Mouse (Mus musculus): ENCODE data around the gene Camta1. TPM values are rescaled to one million over a fixed set of nuclear protein-coding genes. Genes with fewer than 3 reads are reported as not detected.
A peak's percentile ranks its signal among the peaks of the same experiment; 100 is the strongest.

Gene Camta1
- polyA plus RNA-seq, 1 experiment from 2014 or later, result 140 TPM

GRCm38 (mm10) chr4:151767361-151767760, 94.3 kb downstream of the Camta1 start:
- no peak overlapping the region for H3K4me3 ChIP-seq (ENCODE audit: low read depth, low read length)
- ATAC-seq (replicated peaks; ENCODE audit: low FRiP score) (no peak), DNase-seq (ENCODE audit: low spot score) (no peak)
- no peaks in the 10 kb centered on the region for H3K4me1 ChIP-seq (replicated peaks; ENCODE audit: control insufficient read depth, insufficient read depth, low read length)
- H3K27me3 ChIP-seq (ENCODE audit: control insufficient read depth, insufficient read depth, low read length), result no peaks in the 10 kb centered on the region
- no peak overlapping the region for H3K4me2 ChIP-seq (ENCODE audit: low read depth, low read length, severe bottlenecking)
- H3K27ac ChIP-seq (ENCODE audit: low read depth, low read length), result no peak overlapping the region
- 95% methylated on average over 8 of the region's 8 CpGs for WGBS
- H3K36me3 ChIP-seq (ENCODE audit: control insufficient read depth, insufficient read depth, low read length), result no peaks in the 10 kb centered on the region; the same call in 1 of the 2 replicates
- H3K9me3 ChIP-seq (ENCODE audit: control insufficient read depth, low read length), result no peaks in the 10 kb centered on the region
- H3K9ac ChIP-seq (ENCODE audit: low read length), result no peak overlapping the region

GRCm38 (mm10) chr4:151765376-151765775, 96.3 kb downstream of the Camta1 start:
- DNase-seq (ENCODE audit: low spot score) (no peak), ATAC-seq (replicated peaks; ENCODE audit: low FRiP score) (no peak)
- Histone ChIP-seq H3K27ac (ENCODE audit: low read depth, low read length) (no peak overlapping the region), H3K4me2 (ENCODE audit: low read depth, low read length, severe bottlenecking) (no peak overlapping the region), H3K4me1 (replicated peaks; ENCODE audit: control insufficient read depth, insufficient read depth, low read length) (no peaks in the 10 kb centered on the region), H3K27me3 (ENCODE audit: control insufficient read depth, insufficient read depth, low read length) (no peaks in the 10 kb centered on the region), H3K9me3 (ENCODE audit: control insufficient read depth, low read length) (no peaks in the 10 kb centered on the region), H3K36me3 (ENCODE audit: control insufficient read depth, insufficient read depth, low read length) (no peaks in the 10 kb centered on the region; the same call in 1 of the 2 replicates), H3K9ac (ENCODE audit: low read length) (no peak overlapping the region), H3K4me3 (ENCODE audit: low read depth, low read length) (no peak overlapping the region)
- 64% methylated on average over 4 of the region's 4 CpGs for WGBS

- H3K9me3 ChIP-seq (ENCODE audit: control insufficient read depth, low read length), result no peaks in the 10 kb centered on the region
- no peak overlapping the region for H3K4me2 ChIP-seq (ENCODE audit: low read depth, low read length, severe bottlenecking)
- no peak overlapping the region for H3K9ac ChIP-seq (ENCODE audit: low read length)
- H3K27me3 ChIP-seq (ENCODE audit: control insufficient read depth, insufficient read depth, low read length), result no peaks in the 10 kb centered on the region
- H3K4me1 ChIP-seq (replicated peaks; ENCODE audit: control insufficient read depth, insufficient read depth, low read length), result no peaks in the 10 kb centered on the region
- ATAC-seq (replicated peaks; ENCODE audit: low FRiP score), result no peak
- peak; percentile 79 for DNase-seq (ENCODE audit: low spot score)
- 44% methylated on average over 6 of the region's 6 CpGs for whole genome bisulfite sequencing
- no peaks in the 10 kb centered on the region; the same call in 1 of the 2 replicates for H3K36me3 ChIP-seq (ENCODE audit: control insufficient read depth, insufficient read depth, low read length)
- H3K27ac ChIP-seq (ENCODE audit: low read depth, low read length), result no peak overlapping the region
- no peak overlapping the region for H3K4me3 ChIP-seq (ENCODE audit: low read depth, low read length)
Measured at GRCm38 (mm10) chr4:151763928-151764327, 97.7 kb downstream of the Camta1 start.

- Histone ChIP-seq H3K4me3 (ENCODE audit: low read depth, low read length) (no peak overlapping the region), H3K4me2 (ENCODE audit: low read depth, low read length, severe bottlenecking) (no peak overlapping the region), H3K36me3 (ENCODE audit: control insufficient read depth, insufficient read depth, low read length) (no peaks in the 10 kb centered on the region), H3K9me3 (ENCODE audit: control insufficient read depth, low read length) (no peaks in the 10 kb centered on the region), H3K27ac (ENCODE audit: low read depth, low read length) (no peak overlapping the region), H3K27me3 (ENCODE audit: control insufficient read depth, insufficient read depth, low read length) (no peaks in the 10 kb centered on the region), H3K4me1 (replicated peaks; ENCODE audit: control insufficient read depth, insufficient read depth, low read length) (no peaks in the 10 kb centered on the region), H3K9ac (ENCODE audit: low read length) (no peak overlapping the region)
- WGBS, result 84% methylated on average over 2 of the region's 2 CpGs
- ATAC-seq (replicated peaks; ENCODE audit: low FRiP score) (no peak), DNase-seq (ENCODE audit: low spot score) (no peak)
Measured at GRCm38 (mm10) chr4:151759095-151759494, 102.6 kb downstream of the Camta1 start.

GRCm38 (mm10) chr4:151758337-151758736, 103.3 kb downstream of the Camta1 start:
- DNase-seq (ENCODE audit: low spot score) (peak; percentile 61), ATAC-seq (replicated peaks; ENCODE audit: low FRiP score) (no peak)
- Histone ChIP-seq H3K9me3 (ENCODE audit: control insufficient read depth, low read length) (no peaks in the 10 kb centered on the region), H3K27ac (ENCODE audit: low read depth, low read length) (no peak overlapping the region), H3K27me3 (ENCODE audit: control insufficient read depth, insufficient read depth, low read length) (no peaks in the 10 kb centered on the region), H3K4me2 (ENCODE audit: low read depth, low read length, severe bottlenecking) (no peak overlapping the region), H3K4me3 (ENCODE audit: low read depth, low read length) (no peak overlapping the region), H3K9ac (ENCODE audit: low read length) (no peak overlapping the region), H3K36me3 (ENCODE audit: control insufficient read depth, insufficient read depth, low read length) (no peaks in the 10 kb centered on the region), H3K4me1 (replicated peaks; ENCODE audit: control insufficient read depth, insufficient read depth, low read length) (no peaks in the 10 kb centered on the region)
- 89% methylated on average over 13 of the region's 13 CpGs for WGBS

GRCm38 (mm10) chr4:151757261-151757660, 104.4 kb downstream of the Camta1 start:
- no peaks in the 10 kb centered on the region for H3K4me1 ChIP-seq (replicated peaks; ENCODE audit: control insufficient read depth, insufficient read depth, low read length)
- no peak overlapping the region for H3K4me3 ChIP-seq (ENCODE audit: low read depth, low read length)
- H3K36me3 ChIP-seq (ENCODE audit: control insufficient read depth, insufficient read depth, low read length), result no peaks in the 10 kb centered on the region
- ATAC-seq (replicated peaks; ENCODE audit: low FRiP score), result no peak
- H3K9ac ChIP-seq (ENCODE audit: low read length), result no peak overlapping the region
- WGBS, result 94% methylated on average over 3 of the region's 3 CpGs
- H3K27me3 ChIP-seq (ENCODE audit: control insufficient read depth, insufficient read depth, low read length), result no peaks in the 10 kb centered on the region
- H3K4me2 ChIP-seq (ENCODE audit: low read depth, low read length, severe bottlenecking), result no peak overlapping the region
- H3K9me3 ChIP-seq (ENCODE audit: control insufficient read depth, low read length), result no peaks in the 10 kb centered on the region
- DNase-seq (ENCODE audit: low spot score), result no peak
- no peak overlapping the region for H3K27ac ChIP-seq (ENCODE audit: low read depth, low read length)

GRCm38 (mm10) chr4:151756400-151756799, 105.3 kb downstream of the Camta1 start:
- Histone ChIP-seq H3K27ac (ENCODE audit: low read depth, low read length) (no peak overlapping the region), H3K4me3 (ENCODE audit: low read depth, low read length) (no peak overlapping the region), H3K36me3 (ENCODE audit: control insufficient read depth, insufficient read depth, low read length) (no peaks in the 10 kb centered on the region), H3K9me3 (ENCODE audit: control insufficient read depth, low read length) (no peaks in the 10 kb centered on the region), H3K27me3 (ENCODE audit: control insufficient read depth, insufficient read depth, low read length) (no peaks in the 10 kb centered on the region), H3K4me2 (ENCODE audit: low read depth, low read length, severe bottlenecking) (no peak overlapping the region), H3K9ac (ENCODE audit: low read length) (no peak overlapping the region), H3K4me1 (replicated peaks; ENCODE audit: control insufficient read depth, insufficient read depth, low read length) (no peaks in the 10 kb centered on the region)
- ATAC-seq (replicated peaks; ENCODE audit: low FRiP score) (no peak), DNase-seq (ENCODE audit: low spot score) (no peak)
- WGBS, result 87% methylated on average over 10 of the region's 10 CpGs

GRCm38 (mm10) chr4:151753231-151753630, 108.4 kb downstream of the Camta1 start:
- no peaks in the 10 kb centered on the region for H3K27me3 ChIP-seq (ENCODE audit: control insufficient read depth, insufficient read depth, low read length)
- no peaks in the 10 kb centered on the region for H3K9me3 ChIP-seq (ENCODE audit: control insufficient read depth, low read length)
- H3K4me1 ChIP-seq (replicated peaks; ENCODE audit: control insufficient read depth, insufficient read depth, low read length), result no peaks in the 10 kb centered on the region
- no peak overlapping the region for H3K4me3 ChIP-seq (ENCODE audit: low read depth, low read length)
- no peaks in the 10 kb centered on the region for H3K36me3 ChIP-seq (ENCODE audit: control insufficient read depth, insufficient read depth, low read length)
- WGBS, result 90% methylated on average over 10 of the region's 10 CpGs
- no peak for DNase-seq (ENCODE audit: low spot score)
- ATAC-seq (replicated peaks; ENCODE audit: low FRiP score), result no peak
- H3K9ac ChIP-seq (ENCODE audit: low read length), result no peak overlapping the region
- H3K27ac ChIP-seq (ENCODE audit: low read depth, low read length), result no peak overlapping the region
- no peak overlapping the region for H3K4me2 ChIP-seq (ENCODE audit: low read depth, low read length, severe bottlenecking)

- H3K27ac ChIP-seq (ENCODE audit: low read depth, low read length), result no peak overlapping the region
- no peak overlapping the region for H3K4me3 ChIP-seq (ENCODE audit: low read depth, low read length)
- ATAC-seq (replicated peaks; ENCODE audit: low FRiP score) (no peak), DNase-seq (ENCODE audit: low spot score) (no peak)
- no peaks in the 10 kb centered on the region for H3K4me1 ChIP-seq (replicated peaks; ENCODE audit: control insufficient read depth, insufficient read depth, low read length)
- no peak overlapping the region for H3K9ac ChIP-seq (ENCODE audit: low read length)
- H3K9me3 ChIP-seq (ENCODE audit: control insufficient read depth, low read length), result no peaks in the 10 kb centered on the region
- WGBS, result 77% methylated on average over 7 of the region's 7 CpGs
- no peaks in the 10 kb centered on the region for H3K27me3 ChIP-seq (ENCODE audit: control insufficient read depth, insufficient read depth, low read length)
- no peak overlapping the region for H3K4me2 ChIP-seq (ENCODE audit: low read depth, low read length, severe bottlenecking)
- H3K36me3 ChIP-seq (ENCODE audit: control insufficient read depth, insufficient read depth, low read length), result no peaks in the 10 kb centered on the region
Measured at GRCm38 (mm10) chr4:151752551-151752950, 109.1 kb downstream of the Camta1 start.

Measured in forebrain, embryonic 11.5 days (tissue).